Mouse (Mus musculus) kidney, adult 2 months (tissue): ENCODE data around the gene Pcsk2.

Experiments
- CTCF ChIP-seq: fragments of 200-500 bp; conservative IDR thresholded peaks from 2 replicates; pipeline ENCODE4 v1.5.1; 2011; ENCODE audit warnings: low read depth, mild to moderate bottlenecking, control low read depth, low read length, moderate library complexity, mixed read lengths; ENCODE audit not compliant: insufficient read depth, insufficient read length
- POLR2A ChIP-seq: fragments of 200-500 bp; IDR thresholded peaks from one replicate; pipeline ENCODE4 v1.6.1; 2011; ENCODE audit warnings: low read depth, low read length, control low read depth

GRCm38 (mm10) chr2:143536485-143536884 lies 9.5 kb upstream of the Pcsk2 start:
- TF ChIP-seq POLR2A (no peak), CTCF (no peak)
